Mouse (Mus musculus): ENCODE data around the gene Folr1. TPM values are rescaled to one million over a fixed set of nuclear protein-coding genes. Genes with fewer than 3 reads are reported as not detected.

The Folr1 gene
- polyA plus RNA-seq, 1 experiment from 2014 or later = 73.6 TPM

- POLR2A ChIA-PET = no interaction called here
- CTCF ChIA-PET = no interaction called here
- H3K27me3 ChIP-seq = no peaks in the 10 kb centered on the region
- DNase-seq (ENCODE audit: low read depth, low spot score) (no peak), ATAC-seq (no peak)
- TF ChIP-seq CTCF (IDR thresholded peaks at IDR 0.05) = no peak
- in situ Hi-C loops (cut with MboI; ENCODE audit: low pct_unique_long_range_greater_than_20kb) = loop anchor here (10.0 kb wide), 1 partner anchor 236 kb away; the partner anchor contains the start of gene Clpb
Observed at GRCm38 (mm10) chr7:101900331-101901097, 29.9 kb upstream of the Folr1 start.

GRCm38 (mm10) chr7:101896104-101897066, 25.8 kb upstream of the Folr1 start:
- H3K27me3 ChIP-seq = no peaks in the 10 kb centered on the region
- in situ Hi-C loops (cut with MboI; ENCODE audit: low pct_unique_long_range_greater_than_20kb) = no loop called here
- ATAC-seq = peak; percentile 83
- peak; percentile 93 for DNase-seq (ENCODE audit: low read depth, low spot score)
- TF ChIP-seq CTCF (IDR thresholded peaks at IDR 0.05) = no peak
- ChIA-PET POLR2A (interaction anchor here (0.9 to 1.0 kb wide), 3 partner anchors 59 to 62 kb away, joined by 3 to 4 read pairs (median 4); no protein-coding TSS in a partner anchor), CTCF (interaction anchor here (1.1 to 1.8 kb wide), 3 partner anchors 27 to 230 kb away, joined by 3 to 5 read pairs (median 3); no protein-coding TSS in a partner anchor)

GRCm38 (mm10) chr7:101895695-101896094, 25.1 kb upstream of the Folr1 start:
- no peak for ATAC-seq
- ChIA-PET POLR2A (interaction anchor here (1.0 kb wide), 1 partner anchor 59 kb away, joined by 3 read pairs; no protein-coding TSS in a partner anchor), CTCF (no interaction called here)
- no peak for TF ChIP-seq CTCF (IDR thresholded peaks at IDR 0.05)
- no peaks in the 10 kb centered on the region for H3K27me3 ChIP-seq
- in situ Hi-C loops (cut with MboI; ENCODE audit: low pct_unique_long_range_greater_than_20kb) = no loop called here
- DNase-seq (ENCODE audit: low read depth, low spot score) = no peak

DNA sequence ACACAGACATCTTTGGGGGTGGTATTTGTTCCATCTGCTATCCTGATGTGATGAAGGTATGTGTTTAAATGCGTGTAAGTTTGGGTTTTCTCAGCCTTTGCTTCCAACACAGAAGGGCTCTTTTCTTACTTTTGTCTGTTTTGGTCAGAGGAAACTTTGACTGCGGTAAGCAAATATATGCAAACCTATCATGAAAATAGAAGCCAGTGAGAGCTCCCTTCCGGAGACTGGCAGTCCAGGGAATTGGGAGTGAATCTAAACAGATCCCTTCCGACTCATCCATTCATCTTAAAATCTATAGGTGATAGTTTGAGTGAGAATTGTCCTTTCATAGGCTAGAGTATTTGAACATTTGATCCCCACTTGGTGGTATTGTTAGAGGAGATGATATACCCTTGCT, 17.9 kb upstream of the Folr1 start:
- no peaks in the 10 kb centered on the region for H3K27me3 ChIP-seq
- TF ChIP-seq CTCF (IDR thresholded peaks at IDR 0.05) = no peak
- no peak for ATAC-seq
- no peak for DNase-seq (ENCODE audit: low read depth, low spot score)
- POLR2A ChIA-PET = no interaction called here
- in situ Hi-C loops (cut with MboI; ENCODE audit: low pct_unique_long_range_greater_than_20kb) = no loop called here
- CTCF ChIA-PET = no interaction called here

- DNase-seq (ENCODE audit: low read depth, low spot score) = no peak
Observed at GRCm38 (mm10) chr7:101886274-101886673, 15.7 kb upstream of the Folr1 start.

DNA sequence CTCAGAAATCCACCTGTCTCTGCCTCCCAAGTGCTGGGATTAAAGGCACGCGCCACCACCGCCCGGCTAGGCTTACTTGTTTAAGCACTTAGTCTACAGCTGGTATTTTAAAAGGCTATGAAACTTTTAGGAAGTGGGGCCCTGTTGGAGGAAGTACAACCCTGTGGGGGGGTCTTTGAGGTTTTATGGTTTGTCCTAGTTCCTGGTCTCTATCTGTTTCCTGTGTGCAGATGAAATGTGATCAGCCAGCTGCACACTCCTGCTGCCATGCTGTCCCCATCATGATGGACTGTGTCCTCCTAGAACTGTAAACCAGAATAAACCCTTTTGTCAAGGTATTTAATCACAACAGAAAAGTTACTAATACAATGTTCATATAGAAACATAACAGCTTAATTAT, 13.6 kb upstream of the Folr1 start:
- no peaks in the 10 kb centered on the region for H3K27me3 ChIP-seq
- POLR2A ChIA-PET = no interaction called here
- ATAC-seq (no peak), DNase-seq (ENCODE audit: low read depth, low spot score) (no peak)
- in situ Hi-C loops (cut with MboI; ENCODE audit: low pct_unique_long_range_greater_than_20kb) = no loop called here
- CTCF ChIA-PET = interaction anchor here (0.9 kb wide), 1 partner anchor 9 kb away, joined by 3 read pairs; no protein-coding TSS in a partner anchor
- no peak for TF ChIP-seq CTCF (IDR thresholded peaks at IDR 0.05)

More at GRCm38 (mm10) chr7:101886274-101886673, 15.7 kb upstream of the Folr1 start:
- H3K27me3 ChIP-seq = no peaks in the 10 kb centered on the region
- in situ Hi-C loops (cut with MboI; ENCODE audit: low pct_unique_long_range_greater_than_20kb) = no loop called here
- TF ChIP-seq CTCF (IDR thresholded peaks at IDR 0.05) = no peak
- ChIA-PET CTCF (interaction anchor here (1.4 kb wide), 1 partner anchor 10 kb away, joined by 4 read pairs; no protein-coding TSS in a partner anchor), POLR2A (no interaction called here)
- ATAC-seq = no peak

DNA sequence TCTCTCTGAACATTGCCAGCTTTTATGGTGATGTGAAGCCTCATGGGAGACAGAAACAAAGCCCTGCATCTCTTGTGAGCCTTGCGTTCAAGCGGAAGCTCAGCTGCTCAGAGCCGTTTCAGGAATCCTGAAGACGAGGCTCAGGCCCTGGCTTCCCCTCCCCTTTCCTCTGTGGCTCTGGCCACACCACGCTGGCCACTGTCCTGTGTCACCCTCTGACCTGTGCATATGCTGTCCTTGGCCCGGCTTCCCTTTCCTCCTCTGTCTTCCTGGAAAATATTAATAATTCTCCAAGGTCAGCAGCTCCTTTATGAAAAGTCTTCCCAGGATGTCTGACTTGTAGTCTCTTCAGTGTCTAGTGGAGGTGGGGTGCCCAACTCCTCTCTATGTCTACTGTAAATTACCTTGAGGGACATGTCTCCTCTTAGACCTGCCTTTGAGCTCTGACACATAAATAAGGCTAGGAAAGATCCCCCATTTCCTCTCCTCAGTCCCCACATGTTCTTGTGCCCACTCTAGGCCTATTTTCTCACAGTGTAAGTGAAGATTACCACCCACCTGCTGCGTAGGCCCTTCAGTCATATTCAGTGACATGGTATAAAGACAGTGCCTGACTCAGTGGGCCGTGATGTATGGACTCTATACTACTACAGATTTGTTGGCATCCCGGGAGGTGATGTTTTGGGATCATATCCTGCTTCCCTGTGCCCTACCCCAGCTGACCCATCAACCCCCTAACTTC, 12.0 kb upstream of the Folr1 start:
- DNase-seq (ENCODE audit: low read depth, low spot score) = no peak

GRCm38 (mm10) chr7:101880855-101881254, 10.3 kb upstream of the Folr1 start:
- no peaks in the 10 kb centered on the region for H3K27me3 ChIP-seq
- no peak for DNase-seq (ENCODE audit: low read depth, low spot score)
- TF ChIP-seq CTCF (IDR thresholded peaks at IDR 0.05) = no peak
- CTCF ChIA-PET = interaction anchor here (1.2 kb wide), 1 partner anchor 10 kb away, joined by 3 read pairs; no protein-coding TSS in a partner anchor
- in situ Hi-C loops (cut with MboI; ENCODE audit: low pct_unique_long_range_greater_than_20kb) = no loop called here
- POLR2A ChIA-PET = no interaction called here
- no peak for ATAC-seq

More for the DNA sequence above, 12.0 kb upstream of the Folr1 start:
- in situ Hi-C loops (cut with MboI; ENCODE audit: low pct_unique_long_range_greater_than_20kb) = no loop called here
- TF ChIP-seq CTCF (IDR thresholded peaks at IDR 0.05) = no peak
- ChIA-PET CTCF (interaction anchor here (1.0 to 1.9 kb wide), 3 partner anchors 10 to 16 kb away, joined by 3 to 7 read pairs (median 3); partner anchors contain the start of gene Folr1), POLR2A (interaction anchor here (0.6 kb wide), 1 partner anchor 21 kb away, joined by 3 read pairs; no protein-coding TSS in a partner anchor)
- H3K27me3 ChIP-seq = no peaks in the 10 kb centered on the region
- no peak for ATAC-seq

GRCm38 (mm10) chr7:101875978-101876377, 5.4 kb upstream of the Folr1 start:
- TF ChIP-seq CTCF (IDR thresholded peaks at IDR 0.05) = no peak
- DNase-seq (ENCODE audit: low read depth, low spot score) = no peak
- in situ Hi-C loops (cut with MboI; ENCODE audit: low pct_unique_long_range_greater_than_20kb) = no loop called here
- ATAC-seq = no peak
- ChIA-PET CTCF (interaction anchor here (1.4 kb wide), 1 partner anchor 10 kb away, joined by 4 read pairs; no protein-coding TSS in a partner anchor), POLR2A (no interaction called here)
- H3K27me3 ChIP-seq = no peaks in the 10 kb centered on the region

All from Patski (cell line).